Mouse (Mus musculus) C2C12 (cell line): ENCODE data around the gene Furin. TPM values are rescaled to one million over a fixed set of nuclear protein-coding genes. Genes with fewer than 3 reads are reported as not detected.

Source experiments
- H3K27me3 ChIP-seq: one replicate; pipeline ENCODE4 v1.6.1; 2011; ENCODE audit not compliant: control insufficient read depth, insufficient read depth, insufficient read length
- H3K36me3 ChIP-seq: one replicate; pipeline ENCODE4 v1.6.1; 2011; ENCODE audit not compliant: control insufficient read depth, insufficient read depth
- H3K4me3 ChIP-seq: one replicate; pipeline ENCODE4 v1.5.1; 2011; ENCODE audit warnings: mild to moderate bottlenecking, control low read depth; ENCODE audit not compliant: poor library complexity, insufficient read depth, severe bottlenecking
- H3K79me2 ChIP-seq: one replicate; pipeline ENCODE4 v1.6.1; 2011; ENCODE audit not compliant: control insufficient read depth, insufficient read depth
- H3K79me3 ChIP-seq: one replicate; pipeline ENCODE4 v1.6.1; 2011; ENCODE audit warnings: low read depth, control low read depth
- H3ac ChIP-seq: one replicate; pipeline ENCODE3; 2011; ENCODE audit warnings: low read depth; ENCODE audit not compliant: control insufficient read depth, insufficient read length
- CEBPB ChIP-seq: IDR thresholded peaks from one replicate; pipeline ENCODE4 v1.6.1; 2011; ENCODE audit warnings: low read depth, mild to moderate bottlenecking, control low read depth, moderate library complexity
- CTCF ChIP-seq: IDR thresholded peaks from one replicate; pipeline ENCODE4 v1.5.1; 2011; ENCODE audit not compliant: control insufficient read depth, insufficient read depth, insufficient read length
- FOSL1 ChIP-seq: IDR thresholded peaks from one replicate; pipeline ENCODE4 v1.8.0; 2011; ENCODE audit warnings: mild to moderate bottlenecking, low read length; ENCODE audit not compliant: poor library complexity, insufficient read depth, severe bottlenecking
- MAX ChIP-seq: IDR thresholded peaks from one replicate; pipeline ENCODE4 v1.6.1; 2011; ENCODE audit warnings: mild to moderate bottlenecking, control low read depth
- MYOD1 ChIP-seq: IDR thresholded peaks from one replicate; pipeline ENCODE4 v1.6.1; 2011; ENCODE audit warnings: low read depth; ENCODE audit not compliant: control insufficient read depth, insufficient read length
- MYOG ChIP-seq: IDR thresholded peaks from one replicate; pipeline ENCODE4 v1.6.1; 2011; ENCODE audit not compliant: control insufficient read depth, insufficient read length; ENCODE audit errors: extremely low read depth
- USF1 ChIP-seq: IDR thresholded peaks from one replicate; pipeline ENCODE4 v1.6.1; 2011; ENCODE audit warnings: low read depth, mild to moderate bottlenecking, control low read depth, moderate library complexity
- polyA plus RNA-seq: library from polyadenylated mRNA; unstranded; fragments of >200 nt; fragmentation: generic; extraction: Trizol; gene quantifications from one replicate; pipeline ENCODE4 v1.2.1, GENCODE M21; 2012; ENCODE audit warnings: missing spikeins

The Furin gene
- polyA plus RNA-seq, 1 experiment, result 63.6 TPM

- H3K36me3 ChIP-seq, result no peaks in the 10 kb centered on the region
- TF ChIP-seq MAX, result no peak
- TF ChIP-seq USF1, result no peak
- TF ChIP-seq FOSL1, result no peak
- no peak for TF ChIP-seq CTCF
- TF ChIP-seq MYOD1, result no peak
- TF ChIP-seq CEBPB, result no peak
- H3K27me3 ChIP-seq, result no peaks in the 10 kb centered on the region
- H3K79me3 ChIP-seq, result no peaks in the 10 kb centered on the region
- H3ac ChIP-seq, result no peak overlapping the region
- H3K4me3 ChIP-seq, result no peak overlapping the region
- no peaks in the 10 kb centered on the region for H3K79me2 ChIP-seq
Observed at GRCm38 (mm10) chr7:80451550-80452232, 46.5 kb upstream of the Furin start.

- H3K27me3 ChIP-seq, result no peaks in the 10 kb centered on the region
- H3ac ChIP-seq, result no peak overlapping the region
- no peaks in the 10 kb centered on the region for H3K79me2 ChIP-seq
- TF ChIP-seq MAX (no peak), MYOG (no peak), MYOD1 (no peak), USF1 (no peak), FOSL1 (no peak), CEBPB (no peak), CTCF (no peak)
- no peaks in the 10 kb centered on the region for H3K79me3 ChIP-seq
- no peak overlapping the region for H3K4me3 ChIP-seq
- no peaks in the 10 kb centered on the region for H3K36me3 ChIP-seq
Observed at GRCm38 (mm10) chr7:80450354-80450753, 45.1 kb upstream of the Furin start.

GRCm38 (mm10) chr7:80449620-80450091 lies 44.4 kb upstream of the Furin start:
- Histone ChIP-seq H3K79me2 (no peaks in the 10 kb centered on the region), H3K79me3 (no peaks in the 10 kb centered on the region)

GRCm38 (mm10) chr7:80447336-80447735 lies 42.1 kb upstream of the Furin start:
- no peak for TF ChIP-seq FOSL1
- TF ChIP-seq MAX, result no peak
- no peak for TF ChIP-seq USF1
- TF ChIP-seq CTCF, result no peak
- no peak for TF ChIP-seq MYOG
- no peak for TF ChIP-seq MYOD1
- TF ChIP-seq CEBPB, result no peak
- Histone ChIP-seq H3K27me3 (no peaks in the 10 kb centered on the region), H3K36me3 (no peaks in the 10 kb centered on the region)

More at GRCm38 (mm10) chr7:80449620-80450091, 44.4 kb upstream of the Furin start:
- TF ChIP-seq MAX (no peak), CTCF (no peak), MYOD1 (no peak), CEBPB (no peak), USF1 (no peak), FOSL1 (no peak), MYOG (no peak)
- no peaks in the 10 kb centered on the region for H3K27me3 ChIP-seq
- no peaks in the 10 kb centered on the region for H3K36me3 ChIP-seq
- no peak overlapping the region for H3K4me3 ChIP-seq
- H3ac ChIP-seq, result no peak overlapping the region

GRCm38 (mm10) chr7:80446221-80446878 lies 41.1 kb upstream of the Furin start:
- no peak overlapping the region for H3K4me3 ChIP-seq
- H3K79me3 ChIP-seq, result no peaks in the 10 kb centered on the region
- TF ChIP-seq CEBPB (no peak), MYOG (no peak), MAX (no peak), USF1 (no peak), FOSL1 (no peak), CTCF (no peak), MYOD1 (no peak)
- H3K36me3 ChIP-seq, result no peaks in the 10 kb centered on the region
- no peak overlapping the region for H3ac ChIP-seq
- H3K79me2 ChIP-seq, result no peaks in the 10 kb centered on the region
- H3K27me3 ChIP-seq, result no peaks in the 10 kb centered on the region

More at GRCm38 (mm10) chr7:80447336-80447735, 42.1 kb upstream of the Furin start:
- H3K79me3 ChIP-seq, result no peaks in the 10 kb centered on the region
- no peaks in the 10 kb centered on the region for H3K79me2 ChIP-seq
- no peak overlapping the region for H3K4me3 ChIP-seq
- no peak overlapping the region for H3ac ChIP-seq
